Mouse (Mus musculus) hindbrain, postnatal 0 days (tissue): Measurements from ENCODE around the gene Snx21. TPM values are rescaled to one million over a fixed set of nuclear protein-coding genes. Genes with fewer than 3 reads are reported as not detected.
A peak's percentile ranks its signal among the peaks of the same experiment; 100 is the strongest.

Source experiments
- ATAC-seq: fragments of 200-750 bp; cut with Nextera tagmentation; 2 replicates; pipeline ENCODE4 v1.8.0; 2017; ENCODE audit warnings: mild to moderate bottlenecking, moderate TSS enrichment, moderate library complexity
- DNase-seq: peaks from one replicate; pipeline ENCODE4 v3.0.0-alpha.2; 2015; ENCODE audit warnings: low spot score
- H3K27ac ChIP-seq: fragments of 300-500 bp; sonication (generic); 2 replicates; pipeline ENCODE4 v1.5.1; 2014; ENCODE audit warnings: mild to moderate bottlenecking
- H3K27me3 ChIP-seq: fragments of 300-500 bp; sonication (generic); 2 replicates; pipeline ENCODE4 v1.6.1; 2014; ENCODE audit warnings: low read length, mixed read lengths; ENCODE audit not compliant: insufficient read depth
- H3K36me3 ChIP-seq: fragments of 300-500 bp; sonication (generic); 2 replicates; pipeline ENCODE4 v1.6.1; 2014; ENCODE audit warnings: low read length, mixed read lengths; ENCODE audit not compliant: insufficient read depth
- H3K4me1 ChIP-seq: fragments of 300-500 bp; sonication (generic); 2 replicates; pipeline ENCODE4 v1.6.1; 2014; ENCODE audit warnings: antibody characterized with exemption, low read length, mixed read lengths; ENCODE audit not compliant: insufficient read depth
- H3K4me2 ChIP-seq: fragments of 300-500 bp; sonication (generic); 2 replicates; pipeline ENCODE4 v1.6.1; 2014; ENCODE audit warnings: low read depth, mild to moderate bottlenecking, low read length, moderate library complexity, mixed read lengths
- H3K4me3 ChIP-seq: fragments of 300-500 bp; sonication (generic); 2 replicates; pipeline ENCODE4 v1.5.1; 2014; ENCODE audit warnings: low read length
- H3K9ac ChIP-seq: fragments of 300-500 bp; sonication (generic); replicated peaks from 2 replicates; pipeline ENCODE4 v1.6.1; 2014; ENCODE audit warnings: mild to moderate bottlenecking, low read length, moderate library complexity, mixed read lengths
- H3K9me3 ChIP-seq: fragments of 300-500 bp; sonication (generic); 2 replicates; pipeline ENCODE4 v1.6.1; 2016; ENCODE audit warnings: low read length, mixed read lengths
- CTCF ChIP-seq: IDR thresholded peaks from 2 replicates; pipeline ENCODE4 v1.5.1; 2016; ENCODE audit warnings: antibody characterized with exemption, control low read depth, low read depth
- WGBS: fragments of 180-500 bp; shearing (Covaris S2); extraction: QIAGEN DNeasy Blood & Tissue Kit; methylation state at CpG from one replicate; pipeline ENCODE4 v1.1.7; 2014; 5-methylcytosine and 5-hydroxymethylcytosine counted together
- polyA plus RNA-seq: library from polyadenylated mRNA; unstranded; fragments of >200 nt; fragmentation: Nextera tagmentation; extraction: Ambion mirVana; gene quantifications from 2 replicates; pipeline ENCODE4 v1.2.1, GENCODE M21; 2015
- total RNA-seq: library from RNA; depleted of rRNA; stranded (reverse); fragments of >200 nt; gene quantifications from 2 replicates; pipeline ENCODE4 v1.2.3, GENCODE M21; 2014

Snx21 gene
- total and polyA plus RNA-seq, 2 experiments from 2014 or later, result 47.6 to 102 TPM

DNA sequence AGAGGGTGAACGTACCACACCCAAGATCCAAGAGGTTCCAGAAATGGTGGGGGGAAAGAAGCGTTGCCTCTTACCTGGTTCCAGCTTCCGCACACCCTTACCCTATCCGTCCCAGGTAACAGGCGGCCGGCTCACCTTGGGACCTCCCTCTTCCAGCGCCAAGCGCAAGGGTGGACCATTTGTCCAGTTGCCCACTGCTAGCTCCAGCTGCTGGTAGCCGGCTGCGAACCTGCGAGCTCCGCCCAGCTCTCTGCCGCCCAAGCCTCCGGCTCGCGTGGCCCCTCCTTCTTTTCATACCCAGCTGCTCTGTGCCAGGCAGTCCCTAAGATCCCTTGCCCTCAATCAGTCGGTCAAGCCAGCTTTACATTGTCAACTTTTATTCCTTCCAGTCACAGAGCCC, 8.8 kb upstream of the Snx21 start:
- Histone ChIP-seq H3K9ac (no peak overlapping the region), H3K27ac (no peak overlapping the region), H3K4me3 (no peak overlapping the region), H3K4me1 (no peaks in the 10 kb centered on the region), H3K27me3 (no peaks in the 10 kb centered on the region), H3K4me2 (no peak overlapping the region), H3K9me3 (no peaks in the 10 kb centered on the region), H3K36me3 (no peaks in the 10 kb centered on the region)
- no peak for TF ChIP-seq CTCF
- ATAC-seq (no peak), DNase-seq (no peak)
- WGBS, result 77% methylated on average over 17 of the region's 17 CpGs

DNA sequence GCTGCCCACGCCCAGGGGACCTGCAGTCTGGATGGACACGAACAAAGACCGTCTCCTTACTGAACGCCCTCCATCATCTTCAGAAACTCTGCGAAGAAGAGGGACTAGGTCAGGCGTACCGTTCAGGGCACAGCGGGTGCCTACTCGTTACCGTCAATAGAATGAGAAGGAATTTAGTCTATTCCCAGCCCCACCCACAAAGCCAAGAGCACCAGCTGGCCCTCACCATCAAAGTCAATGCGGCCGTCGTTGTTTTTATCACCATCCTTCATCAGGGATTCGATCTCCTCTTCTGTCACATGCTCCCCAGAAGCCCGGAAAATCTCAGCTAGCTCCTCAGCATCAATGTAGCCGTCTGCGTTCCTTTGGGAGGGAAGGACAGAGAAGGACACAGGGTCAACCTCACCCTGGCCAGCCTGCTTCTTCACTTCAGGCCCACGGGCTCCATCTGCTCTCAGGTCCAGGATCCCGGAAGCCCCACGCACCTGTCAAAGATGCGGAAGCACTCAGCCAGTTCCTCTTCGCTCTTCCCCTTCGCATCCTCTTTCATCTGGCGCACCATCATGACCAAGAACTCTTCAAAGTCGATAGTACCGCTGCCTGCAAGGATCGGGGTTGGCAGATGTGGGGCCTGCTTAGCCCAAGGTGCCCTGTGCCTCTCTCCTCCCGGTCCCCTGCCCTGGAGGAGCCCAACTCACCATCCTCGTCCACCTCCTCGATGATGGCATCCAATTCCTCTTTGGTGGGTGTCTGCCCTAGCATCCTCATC, 8.2 kb upstream of the Snx21 start:
- no peak overlapping the region for H3K9ac ChIP-seq
- H3K36me3 ChIP-seq, result no peaks in the 10 kb centered on the region
- DNase-seq (no peak), ATAC-seq (no peak)
- 84% methylated on average over 30 of the region's 30 CpGs for WGBS
- no peak for TF ChIP-seq CTCF
- H3K4me2 ChIP-seq, result no peak overlapping the region
- H3K4me3 ChIP-seq, result no peak overlapping the region
- H3K9me3 ChIP-seq, result no peaks in the 10 kb centered on the region
- H3K27ac ChIP-seq, result no peak overlapping the region
- H3K4me1 ChIP-seq, result no peaks in the 10 kb centered on the region
- no peaks in the 10 kb centered on the region for H3K27me3 ChIP-seq

DNA sequence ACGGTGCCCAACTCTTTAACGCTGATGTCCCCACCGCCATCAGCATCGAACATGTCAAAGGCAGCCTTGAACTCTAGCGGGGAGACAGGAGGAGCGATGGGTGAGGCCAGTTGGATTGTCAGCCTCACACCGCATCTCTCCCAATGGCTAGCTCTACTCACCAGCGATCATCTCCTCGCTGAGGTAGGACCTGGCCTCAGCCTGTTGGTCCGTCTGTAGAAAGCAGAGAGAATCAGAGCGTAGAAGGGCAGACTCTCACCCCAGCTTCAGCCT, 7.7 kb upstream of the Snx21 start:
- Histone ChIP-seq H3K27me3 (no peaks in the 10 kb centered on the region), H3K36me3 (no peaks in the 10 kb centered on the region), H3K4me2 (no peak overlapping the region), H3K9me3 (no peaks in the 10 kb centered on the region), H3K4me1 (no peaks in the 10 kb centered on the region), H3K9ac (no peak overlapping the region), H3K4me3 (no peak overlapping the region), H3K27ac (no peak overlapping the region)
- WGBS, result 91% methylated on average over 11 of the region's 11 CpGs
- TF ChIP-seq CTCF, result no peak
- DNase-seq, result no peak
- ATAC-seq, result no peak

DNA sequence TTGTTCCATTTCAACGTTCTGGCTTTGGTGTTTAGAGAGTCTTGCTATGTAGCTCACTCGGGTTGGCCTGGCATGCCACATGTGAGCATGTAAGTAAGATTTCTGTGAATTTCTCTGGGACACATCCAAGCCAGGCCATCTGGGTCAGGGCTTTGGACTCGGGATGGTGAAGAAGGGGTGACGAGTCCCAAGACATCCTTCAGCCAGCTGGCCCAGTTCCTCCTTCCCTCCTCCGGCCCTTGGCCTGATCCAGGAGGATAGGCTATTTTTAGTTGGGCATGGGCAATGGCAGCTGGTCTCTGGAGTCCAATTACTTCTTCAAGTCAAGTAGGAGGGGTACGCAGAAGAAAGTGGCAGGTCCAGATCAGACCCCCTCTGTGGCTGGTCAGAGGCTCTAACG, 6.8 kb upstream of the Snx21 start:
- Histone ChIP-seq H3K9me3 (no peaks in the 10 kb centered on the region), H3K4me3 (no peak overlapping the region), H3K9ac (no peak overlapping the region), H3K36me3 (no peaks in the 10 kb centered on the region), H3K4me2 (no peak overlapping the region), H3K27ac (no peak overlapping the region), H3K27me3 (no peaks in the 10 kb centered on the region), H3K4me1 (no peaks in the 10 kb centered on the region)
- ATAC-seq (no peak), DNase-seq (no peak)
- no peak for TF ChIP-seq CTCF
- 79% methylated on average over 7 of the region's 7 CpGs for WGBS

DNA sequence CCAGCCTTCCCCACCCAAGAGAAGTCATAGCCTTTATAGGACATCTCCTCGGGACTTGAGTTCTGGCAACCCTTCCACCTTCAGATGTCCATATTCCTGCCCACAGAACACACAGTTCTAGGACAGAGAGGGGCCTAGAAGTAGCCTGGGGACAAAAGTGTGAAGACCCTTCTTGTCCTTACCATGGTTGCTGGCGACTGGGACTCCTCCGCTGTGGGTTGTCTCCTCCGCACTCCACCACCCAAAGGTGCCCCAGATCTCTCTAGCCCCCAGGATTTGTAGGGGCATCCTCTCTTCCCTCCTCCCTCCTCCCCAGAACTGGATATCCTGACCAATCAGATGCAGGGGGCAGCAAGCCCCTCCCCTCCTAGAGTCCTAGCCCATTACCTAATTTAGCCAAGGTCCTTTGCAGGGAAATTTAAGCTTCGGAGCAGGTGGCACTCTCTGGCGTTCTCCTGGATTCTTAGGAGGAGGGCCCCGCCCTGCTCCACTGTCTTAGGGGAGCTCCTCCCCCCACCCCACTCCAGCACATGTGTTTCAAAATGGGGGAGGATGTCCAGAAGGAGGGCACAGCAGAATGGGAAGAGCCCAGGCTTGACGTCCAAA, 6.0 kb upstream of the Snx21 start, which contains the start of gene Tnnc2:
Gene Tnnc2 (minus strand): TSS at position 487 of the 606 bp plus-strand sequence.
- H3K36me3 ChIP-seq, result no peaks in the 10 kb centered on the region
- WGBS, result 71% methylated on average over 8 of the region's 8 CpGs
- H3K4me2 ChIP-seq, result no peak within 1 kb of the TSS
- ATAC-seq, result no peak
- H3K4me1 ChIP-seq, result no peaks in the 10 kb centered on the region
- TF ChIP-seq CTCF, result no peak
- no peak within 1 kb of the TSS for H3K4me3 ChIP-seq
- DNase-seq, result no peak
- H3K27ac ChIP-seq, result no peak within 1 kb of the TSS
- H3K9me3 ChIP-seq, result no peaks in the 10 kb centered on the region
- H3K9ac ChIP-seq, result no peak within 1 kb of the TSS
- no peaks in the 10 kb centered on the region for H3K27me3 ChIP-seq

DNA sequence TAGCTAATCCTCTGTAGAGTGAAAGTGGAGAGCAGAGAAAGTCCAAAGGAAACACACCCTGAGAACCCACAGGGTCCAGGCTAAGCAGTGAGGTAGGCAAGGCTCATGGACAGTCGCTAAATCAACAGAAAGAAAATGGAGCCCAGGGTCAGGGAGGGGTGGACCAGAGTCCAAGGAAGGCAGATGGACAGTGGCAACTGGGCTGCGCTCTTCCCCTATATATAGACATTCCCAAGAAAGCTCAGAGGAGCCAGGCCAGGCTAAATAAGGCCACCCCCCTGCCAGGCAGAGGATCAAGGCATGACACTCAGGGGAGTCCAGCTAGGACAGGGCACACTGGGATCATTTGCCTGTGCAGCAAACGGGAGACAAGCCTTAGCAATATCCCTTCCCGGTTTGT, 3.7 kb upstream of the Snx21 start:
- Histone ChIP-seq H3K9ac (no peak overlapping the region), H3K27me3 (no peaks in the 10 kb centered on the region), H3K9me3 (no peaks in the 10 kb centered on the region), H3K4me3 (no peak overlapping the region), H3K4me1 (no peaks in the 10 kb centered on the region; the same call in 1 of the 2 replicates), H3K36me3 (no peaks in the 10 kb centered on the region), H3K27ac (no peak overlapping the region), H3K4me2 (no peak overlapping the region)
- WGBS, result 76% methylated on average over 4 of the region's 4 CpGs
- ATAC-seq, result no peak
- TF ChIP-seq CTCF, result no peak
- no peak for DNase-seq

DNA sequence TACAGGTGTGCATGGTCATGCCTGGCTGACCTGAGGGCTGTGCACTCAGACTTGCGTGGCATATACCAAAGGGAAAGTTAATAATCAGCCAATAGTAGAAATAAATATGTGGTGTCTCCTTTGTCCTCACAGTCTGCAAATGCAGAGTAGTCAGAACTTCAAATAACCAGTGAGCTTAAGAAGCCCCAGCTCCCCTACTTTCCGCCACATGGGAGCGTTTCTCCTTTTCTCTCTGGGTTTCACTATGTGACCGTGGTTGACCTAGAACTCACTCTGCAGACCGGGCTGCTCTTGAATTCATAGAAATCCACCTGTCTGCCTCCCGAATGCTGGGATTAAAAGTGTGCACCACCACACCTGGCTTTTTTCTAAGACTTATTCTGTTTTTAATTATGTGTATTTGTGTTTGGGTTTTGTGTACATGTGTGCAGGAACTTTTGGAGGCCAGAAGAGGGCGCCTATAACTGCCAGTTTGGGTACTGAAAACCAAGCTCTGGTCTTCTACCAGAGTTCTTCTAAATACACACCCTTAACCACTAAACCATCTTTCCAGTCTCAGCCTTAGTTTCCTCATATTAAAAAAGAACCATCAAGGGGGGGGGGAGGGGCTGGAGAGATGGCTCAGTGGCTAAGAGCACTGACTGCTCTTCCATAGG, 1.6 kb upstream of the Snx21 start:
- Histone ChIP-seq H3K4me1 (no peaks in the 10 kb centered on the region; the same call in 1 of the 2 replicates), H3K27me3 (no peaks in the 10 kb centered on the region), H3K4me3 (no peak overlapping the region), H3K4me2 (no peak overlapping the region), H3K9me3 (no peaks in the 10 kb centered on the region), H3K27ac (no peak overlapping the region), H3K9ac (no peak overlapping the region), H3K36me3 (no peaks in the 10 kb centered on the region)
- TF ChIP-seq CTCF, result peak; percentile 51
- WGBS, result 80% methylated on average over 7 of the region's 7 CpGs
- no peak for ATAC-seq
- DNase-seq, result peak; percentile 50
